Mouse (Mus musculus): Measurements from ENCODE around the gene Utrn. TPM values are rescaled to one million over a fixed set of nuclear protein-coding genes. Genes with fewer than 3 reads are reported as not detected.

Utrn gene
- polyA plus RNA-seq, 1 experiment = 33.5 TPM

GRCm38 (mm10) chr10:12724247-12725001 lies 144.7 kb downstream of the Utrn start:
- no peaks in the 10 kb centered on the region for H3K27me3 ChIP-seq (ENCODE audit: control insufficient read depth, insufficient read depth, low read length)
- no peak overlapping the region for H3K4me3 ChIP-seq (replicated peaks; ENCODE audit: insufficient read depth, low read depth, low read length)
- 81% methylated on average over 14 of the region's 14 CpGs for WGBS
- no peak for TF ChIP-seq POLR2A (IDR thresholded peaks at IDR 0.05; ENCODE audit: borderline replicate concordance, insufficient read depth, low read length)
- H3K27ac ChIP-seq (ENCODE audit: insufficient read depth, low read length) = no peak overlapping the region
- no peak for DNase-seq
- H3K4me1 ChIP-seq (ENCODE audit: control insufficient read depth, insufficient read depth, low read length) = peaks cover 7% of the 10 kb centered on the region

DNA sequence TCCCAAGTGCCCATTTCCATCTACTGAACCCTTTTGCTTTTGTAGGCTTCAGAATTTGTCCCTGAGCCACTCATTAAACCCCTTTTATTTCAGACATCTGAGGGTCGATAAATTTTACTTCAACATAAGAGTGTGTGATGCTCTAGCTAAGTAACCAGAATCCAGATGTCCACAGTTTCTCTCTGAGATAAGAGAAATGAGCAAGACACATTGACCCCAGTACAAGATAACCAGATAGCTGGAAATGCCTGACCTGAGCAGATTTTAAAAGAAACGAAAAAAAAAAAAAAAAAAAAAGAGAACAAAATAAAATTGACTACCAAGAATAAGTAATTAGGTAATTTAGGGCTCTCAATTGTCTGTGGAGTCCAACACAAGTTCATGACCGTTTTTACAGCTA lies 145.9 kb downstream of the Utrn start:
- no peak for TF ChIP-seq POLR2A (IDR thresholded peaks at IDR 0.05; ENCODE audit: borderline replicate concordance, insufficient read depth, low read length)
- TF ChIP-seq CTCF (IDR thresholded peaks at IDR 0.05; ENCODE audit: borderline replicate concordance, insufficient read depth, low read depth, low read length) = no peak
- WGBS = 71% methylated on average over 3 of the region's 3 CpGs

GRCm38 (mm10) chr10:12722111-12722510 lies 147.1 kb downstream of the Utrn start:
- H3K27me3 ChIP-seq (ENCODE audit: control insufficient read depth, insufficient read depth, low read length) = no peaks in the 10 kb centered on the region
- DNase-seq = no peak
- no peak overlapping the region for H3K27ac ChIP-seq (ENCODE audit: insufficient read depth, low read length)
- H3K4me3 ChIP-seq (replicated peaks; ENCODE audit: insufficient read depth, low read depth, low read length) = no peak overlapping the region
- 96% methylated on average over 2 of the region's 2 CpGs for WGBS
- H3K4me1 ChIP-seq (ENCODE audit: control insufficient read depth, insufficient read depth, low read length) = peaks cover 16% of the 10 kb centered on the region
- TF ChIP-seq CTCF (IDR thresholded peaks at IDR 0.05; ENCODE audit: borderline replicate concordance, insufficient read depth, low read depth, low read length) = no peak
- TF ChIP-seq POLR2A (IDR thresholded peaks at IDR 0.05; ENCODE audit: borderline replicate concordance, insufficient read depth, low read length) = no peak

More for the DNA sequence above, 145.9 kb downstream of the Utrn start:
- Histone ChIP-seq H3K27ac (ENCODE audit: insufficient read depth, low read length) (no peak overlapping the region), H3K27me3 (ENCODE audit: control insufficient read depth, insufficient read depth, low read length) (no peaks in the 10 kb centered on the region), H3K4me1 (ENCODE audit: control insufficient read depth, insufficient read depth, low read length) (peaks cover 11% of the 10 kb centered on the region), H3K4me3 (replicated peaks; ENCODE audit: insufficient read depth, low read depth, low read length) (no peak overlapping the region)
- no peak for DNase-seq

DNA sequence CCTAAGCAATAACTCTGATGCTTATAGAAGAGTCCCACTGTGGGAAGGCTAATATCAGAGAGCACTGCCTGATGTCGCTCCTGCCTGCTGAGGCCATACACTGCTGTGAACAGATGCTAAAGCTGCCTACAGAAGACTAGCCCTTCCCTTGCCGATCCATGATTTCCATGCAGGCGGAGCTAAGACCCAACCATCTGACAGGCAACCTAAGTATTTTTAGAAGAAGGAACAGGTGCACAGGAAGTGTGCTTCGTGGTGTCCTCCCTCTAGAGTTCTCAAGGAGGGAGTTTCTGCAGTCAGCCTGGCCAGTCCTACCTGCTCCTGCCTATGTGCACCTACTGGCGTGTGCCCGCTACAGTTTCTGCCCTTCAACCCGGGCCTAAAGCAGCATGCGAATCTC lies 150.8 kb downstream of the Utrn start:
- 20% methylated on average over 8 of the region's 8 CpGs for WGBS
- Histone ChIP-seq H3K4me3 (replicated peaks; ENCODE audit: insufficient read depth, low read depth, low read length) (no peak overlapping the region), H3K4me1 (ENCODE audit: control insufficient read depth, insufficient read depth, low read length) (peaks cover 13% of the 10 kb centered on the region), H3K27ac (ENCODE audit: insufficient read depth, low read length) (peak overlapping the region; percentile 29), H3K27me3 (ENCODE audit: control insufficient read depth, insufficient read depth, low read length) (no peaks in the 10 kb centered on the region)
- DNase-seq = peak; percentile 70 to 83
- no peak for TF ChIP-seq POLR2A (IDR thresholded peaks at IDR 0.05; ENCODE audit: borderline replicate concordance, insufficient read depth, low read length)
- no peak for TF ChIP-seq CTCF (IDR thresholded peaks at IDR 0.05; ENCODE audit: borderline replicate concordance, insufficient read depth, low read depth, low read length)

GRCm38 (mm10) chr10:12717381-12717780 lies 151.8 kb downstream of the Utrn start:
- no peaks in the 10 kb centered on the region for H3K27me3 ChIP-seq (ENCODE audit: control insufficient read depth, insufficient read depth, low read length)
- no peak overlapping the region for H3K4me3 ChIP-seq (replicated peaks; ENCODE audit: insufficient read depth, low read depth, low read length)
- 91% methylated on average over 3 of the region's 3 CpGs for WGBS
- TF ChIP-seq CTCF (IDR thresholded peaks at IDR 0.05; ENCODE audit: borderline replicate concordance, insufficient read depth, low read depth, low read length) (no peak), POLR2A (IDR thresholded peaks at IDR 0.05; ENCODE audit: borderline replicate concordance, insufficient read depth, low read length) (no peak)
- peak in 1 of 2 experiments; percentile 23 for DNase-seq
- peaks cover 14% of the 10 kb centered on the region for H3K4me1 ChIP-seq (ENCODE audit: control insufficient read depth, insufficient read depth, low read length)
- no peak overlapping the region for H3K27ac ChIP-seq (ENCODE audit: insufficient read depth, low read length)

- no peak overlapping the region for H3K27ac ChIP-seq (ENCODE audit: insufficient read depth, low read length)
- H3K4me1 ChIP-seq (ENCODE audit: control insufficient read depth, insufficient read depth, low read length) = peaks cover 17% of the 10 kb centered on the region
- no peak overlapping the region for H3K4me3 ChIP-seq (replicated peaks; ENCODE audit: insufficient read depth, low read depth, low read length)
- 87% methylated on average over 5 of the region's 5 CpGs for WGBS
- no peak for TF ChIP-seq POLR2A (IDR thresholded peaks at IDR 0.05; ENCODE audit: borderline replicate concordance, insufficient read depth, low read length)
- no peak for TF ChIP-seq CTCF (IDR thresholded peaks at IDR 0.05; ENCODE audit: borderline replicate concordance, insufficient read depth, low read depth, low read length)
- no peaks in the 10 kb centered on the region for H3K27me3 ChIP-seq (ENCODE audit: control insufficient read depth, insufficient read depth, low read length)
- no peak for DNase-seq
Measured at GRCm38 (mm10) chr10:12716657-12717327, 152.4 kb downstream of the Utrn start.

- no peak overlapping the region for H3K4me3 ChIP-seq (replicated peaks; ENCODE audit: insufficient read depth, low read depth, low read length)
- H3K27me3 ChIP-seq (ENCODE audit: control insufficient read depth, insufficient read depth, low read length) = no peaks in the 10 kb centered on the region
- peaks cover 14% of the 10 kb centered on the region for H3K4me1 ChIP-seq (ENCODE audit: control insufficient read depth, insufficient read depth, low read length)
- peak; percentile 73 to 85 for DNase-seq
- 20% methylated on average over 14 of the region's 14 CpGs for WGBS
- TF ChIP-seq POLR2A (IDR thresholded peaks at IDR 0.05; ENCODE audit: borderline replicate concordance, insufficient read depth, low read length) (no peak), CTCF (IDR thresholded peaks at IDR 0.05; ENCODE audit: borderline replicate concordance, insufficient read depth, low read depth, low read length) (peak; percentile 21; the same call in 1 of the 2 replicates)
- peak overlapping the region; percentile 57 for H3K27ac ChIP-seq (ENCODE audit: insufficient read depth, low read length)
Measured at GRCm38 (mm10) chr10:12713236-12713855, 155.8 kb downstream of the Utrn start.
